Mouse (Mus musculus): ENCODE measurements around the gene Atp5b.
A peak's percentile ranks its signal among the peaks of the same experiment; 100 is the strongest.

DNA sequence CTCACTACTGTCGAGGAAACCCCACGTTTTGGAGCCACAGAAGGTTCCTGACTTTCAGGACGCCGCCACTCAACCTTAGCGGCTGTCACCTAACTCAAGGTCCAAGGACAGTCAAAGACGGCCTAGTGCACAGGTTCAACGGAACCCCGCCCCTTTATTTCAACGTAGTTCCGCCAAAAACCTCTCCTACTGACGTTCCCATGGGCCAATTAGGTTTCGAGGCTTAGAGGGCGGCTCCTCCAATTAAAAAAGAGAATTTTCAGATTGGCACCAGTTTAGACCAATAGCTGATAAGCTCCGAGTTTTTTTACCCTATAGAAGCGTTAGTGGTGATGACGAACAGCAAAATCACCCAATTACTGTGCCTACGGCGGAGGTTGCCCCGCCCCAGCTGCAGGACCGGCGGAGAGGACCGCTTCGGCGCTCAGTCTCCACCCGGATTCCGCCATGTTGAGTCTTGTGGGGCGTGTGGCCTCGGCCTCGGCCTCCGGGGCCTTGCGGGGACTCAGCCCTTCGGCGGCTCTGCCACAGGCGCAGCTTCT is at the start of gene Atp5b:
- TF ChIP-seq EP300 (IDR thresholded peaks at IDR 0.05; ENCODE audit: low read depth) = peak; percentile 92
- TF ChIP-seq CTCF (IDR thresholded peaks at IDR 0.05; ENCODE audit: low read depth) = no peak
